Mouse (Mus musculus): ENCODE results near the gene Acsl5.

- TF ChIP-seq CTCF (IDR thresholded peaks at IDR 0.05; ENCODE audit: low read depth, low read length): no peak
- no peak for TF ChIP-seq GATA2 (IDR thresholded peaks at IDR 0.05; ENCODE audit: borderline replicate concordance, low read depth, low read length)
- no peak for TF ChIP-seq GATA1 (IDR thresholded peaks at IDR 0.05; ENCODE audit: borderline replicate concordance, low read length)
- TF ChIP-seq TAL1 (conservative IDR thresholded peaks at IDR 0.05; ENCODE audit: low read depth, low read length): no peak
- TF ChIP-seq POLR2AphosphoS5 (IDR thresholded peaks at IDR 0.05; ENCODE audit: insufficient replicate concordance, low read depth, low read length): no peak
Observed at GRCm38 (mm10) chr19:55315452-55316108, 63.8 kb downstream of the Acsl5 start, which contains the start of gene Zdhhc6.
